Mouse (Mus musculus): ENCODE measurements around the gene Rac3.
"Not testable (repeated sequence)": the region's sequence is repeated elsewhere in the genome, so short reads cannot be mapped to it uniquely, and the experiment has no call there.

GRCm38 (mm10) chr11:120729432-120730050 is 8.3 kb downstream of the Rac3 start:
- TF ChIP-seq CTCF (IDR thresholded peaks at IDR 0.05; ENCODE audit: borderline replicate concordance, insufficient read depth, low read length); POLR2A (IDR thresholded peaks at IDR 0.05; ENCODE audit: low read depth, low read length): not testable (repeated sequence)
